Mouse (Mus musculus): ENCODE measurements at regions not wholly inside any gene's neighbourhood (a gene's known extent, or its start where the extent isn't known, plus 50 kb on each side); places are given as distances from the start of the nearest gene placed in this dataset.

- TF ChIP-seq POLR2A (IDR thresholded peaks at IDR 0.05; ENCODE audit: borderline replicate concordance, extremely low read depth, insufficient read depth, insufficient read length, poor library complexity, severe bottlenecking) (no peak), CTCF (IDR thresholded peaks at IDR 0.05; ENCODE audit: borderline replicate concordance, extremely low read depth, insufficient read depth, insufficient read length) (no peak)
Observed at GRCm38 (mm10) chr19:52878812-52879502, 161.1 kb downstream of the Xpnpep1 start.
